Mouse (Mus musculus) skeletal muscle tissue, adult 2 months (tissue): ENCODE data around the gene Ovol1.

Experiments
- DNase-seq: peaks from one replicate; pipeline ENCODE4 v3.0.0-alpha.2; 2012; ENCODE audit warnings: low read depth, low spot score

The Ovol1 gene

GRCm38 (mm10) chr19:5568470-5569140, 8.2 kb upstream of the Ovol1 start:
- peak; percentile 89 for DNase-seq

GRCm38 (mm10) chr19:5567534-5568469, 7.4 kb upstream of the Ovol1 start, which contains the start of gene Ap5b1:
Gene Ap5b1 (plus strand): TSS chr19:5568025.
- peak; percentile 81 for DNase-seq

- no peak for DNase-seq
These were observed 6.7 kb upstream of the Ovol1 start for GRCm38 (mm10) chr19:5567180-5567533.

GRCm38 (mm10) chr19:5566316-5566715, 5.9 kb upstream of the Ovol1 start:
- no peak for DNase-seq

GRCm38 (mm10) chr19:5562776-5563175, 2.3 kb upstream of the Ovol1 start:
- DNase-seq = no peak

- DNase-seq = no peak
These were observed 1.4 kb upstream of the Ovol1 start for GRCm38 (mm10) chr19:5561886-5562285.

GRCm38 (mm10) chr19:5561252-5561790, 875 bp upstream of the Ovol1 start:
- DNase-seq = no peak

- DNase-seq = no peak
These were observed 602 bp downstream of the Ovol1 start for GRCm38 (mm10) chr19:5559631-5560456.

GRCm38 (mm10) chr19:5559229-5559628, 1.2 kb downstream of the Ovol1 start:
- DNase-seq = no peak

GRCm38 (mm10) chr19:5558770-5559169, 1.7 kb downstream of the Ovol1 start:
- no peak for DNase-seq

- no peak for DNase-seq
These were observed 2.3 kb downstream of the Ovol1 start for GRCm38 (mm10) chr19:5558169-5558568.

GRCm38 (mm10) chr19:5554212-5554611, 6.2 kb downstream of the Ovol1 start:
- no peak for DNase-seq

- DNase-seq = no peak
These were observed 6.6 kb downstream of the Ovol1 start for GRCm38 (mm10) chr19:5553802-5554201.

- no peak for DNase-seq
These were observed 12.9 kb downstream of the Ovol1 start for GRCm38 (mm10) chr19:5547471-5548056.

- DNase-seq = no peak
These were observed 16.4 kb downstream of the Ovol1 start for GRCm38 (mm10) chr19:5544031-5544430.

- DNase-seq = no peak
These were observed 17.1 kb downstream of the Ovol1 start for GRCm38 (mm10) chr19:5543362-5543761.

GRCm38 (mm10) chr19:5538786-5539185, 21.7 kb downstream of the Ovol1 start:
- DNase-seq = no peak

- no peak for DNase-seq
These were observed 27.9 kb downstream of the Ovol1 start for GRCm38 (mm10) chr19:5532520-5532919.

GRCm38 (mm10) chr19:5530138-5530524, 30.3 kb downstream of the Ovol1 start:
- DNase-seq = no peak

- DNase-seq = peak; percentile 91
These were observed 30.9 kb downstream of the Ovol1 start for GRCm38 (mm10) chr19:5529325-5530137.
